Mouse (Mus musculus) stomach, embryonic 14.5 days (tissue): ENCODE data around the gene Wwc2. TPM values are rescaled to one million over a fixed set of nuclear protein-coding genes. Genes with fewer than 3 reads are reported as not detected.

ENCODE experiments used
- ATAC-seq: fragments of 200-750 bp; cut with Nextera tagmentation; 2 replicates; pipeline ENCODE4 v1.8.0; 2017; ENCODE audit warnings: low read depth, moderate TSS enrichment; ENCODE audit not compliant: insufficient number of reproducible peaks, insufficient read depth, low FRiP score
- H3K27ac ChIP-seq: fragments of 300-500 bp; sonication (generic); 2 replicates; pipeline ENCODE4 v1.5.1; 2014; ENCODE audit warnings: mild to moderate bottlenecking, low read length, moderate library complexity, mixed read lengths
- H3K27me3 ChIP-seq: fragments of 300-500 bp; sonication (generic); 2 replicates; pipeline ENCODE4 v1.6.1; 2014; ENCODE audit warnings: low read length, control low read depth, mixed read lengths; ENCODE audit not compliant: control insufficient read depth, insufficient read depth
- H3K36me3 ChIP-seq: fragments of 300-500 bp; sonication (generic); 2 replicates; pipeline ENCODE4 v1.6.1; 2014; ENCODE audit warnings: mild to moderate bottlenecking, control low read depth, low read length, moderate library complexity, mixed read lengths; ENCODE audit not compliant: control insufficient read depth, insufficient read depth
- H3K4me1 ChIP-seq: fragments of 300-500 bp; sonication (generic); 2 replicates; pipeline ENCODE4 v1.6.1; 2014; ENCODE audit warnings: low read length, control low read depth, mixed read lengths; ENCODE audit not compliant: control insufficient read depth, insufficient read depth
- H3K4me2 ChIP-seq: fragments of 300-500 bp; sonication (generic); replicated peaks from 2 replicates; pipeline ENCODE4 v1.6.1; 2014; ENCODE audit warnings: low read depth, low read length, control low read depth
- H3K4me3 ChIP-seq: fragments of 300-500 bp; sonication (generic); 2 replicates; pipeline ENCODE4 v1.5.1; 2014; ENCODE audit warnings: low read depth, low read length, control low read depth
- H3K9ac ChIP-seq: fragments of 300-500 bp; sonication (generic); replicated peaks from 2 replicates; pipeline ENCODE4 v1.6.1; 2014; ENCODE audit warnings: low read depth, mild to moderate bottlenecking, control low read depth, low read length, moderate library complexity, mixed read lengths
- H3K9me3 ChIP-seq: fragments of 300-500 bp; sonication (generic); 2 replicates; pipeline ENCODE4 v1.6.1; 2016; ENCODE audit warnings: low read depth, low read length, control low read depth; ENCODE audit not compliant: control insufficient read depth
- WGBS: fragments of 180-500 bp; shearing (Covaris S2); extraction: QIAGEN DNeasy Blood & Tissue Kit; methylation state at CpG from one replicate; pipeline ENCODE4 v1.1.7; 2014; 5-methylcytosine and 5-hydroxymethylcytosine counted together
- polyA plus RNA-seq: library from polyadenylated mRNA; unstranded; fragments of >200 nt; fragmentation: Nextera tagmentation; extraction: Ambion mirVana; gene quantifications from 2 replicates; pipeline ENCODE4 v1.2.1, GENCODE M21; 2014

The Wwc2 gene
- polyA plus RNA-seq, 1 experiment from 2014 or later = 12.0 TPM

- Histone ChIP-seq H3K9ac (no peak overlapping the region), H3K36me3 (peaks cover 25% of the 10 kb centered on the region), H3K27me3 (no peaks in the 10 kb centered on the region), H3K4me2 (no peak overlapping the region), H3K27ac (no peak overlapping the region), H3K9me3 (no peaks in the 10 kb centered on the region), H3K4me3 (no peak overlapping the region), H3K4me1 (peaks cover 16% of the 10 kb centered on the region)
- ATAC-seq = no peak
- WGBS = 86% methylated on average over 5 of the region's 5 CpGs
These were observed 137.4 kb downstream of the Wwc2 start for GRCm38 (mm10) chr8:47853356-47853755.

GRCm38 (mm10) chr8:47852737-47853136 is 138.0 kb downstream of the Wwc2 start:
- Histone ChIP-seq H3K4me1 (peaks cover 16% of the 10 kb centered on the region), H3K4me3 (no peak overlapping the region), H3K27ac (peak overlapping the region; percentile 87; the same call in 1 of the 2 replicates), H3K27me3 (no peaks in the 10 kb centered on the region), H3K36me3 (peaks cover 29% of the 10 kb centered on the region), H3K9me3 (no peaks in the 10 kb centered on the region), H3K4me2 (peak overlapping the region; percentile 33; the same call in 1 of the 2 replicates), H3K9ac (no peak overlapping the region)
- 82% methylated on average over 5 of the region's 5 CpGs for WGBS
- no peak for ATAC-seq

- H3K4me2 ChIP-seq = peak overlapping the region; percentile 33
- H3K9me3 ChIP-seq = no peaks in the 10 kb centered on the region
- 0 out of 2 replicates have a peak overlapping the region, but pooled peaks have one; percentile 5 for H3K4me3 ChIP-seq
- no peaks in the 10 kb centered on the region for H3K27me3 ChIP-seq
- H3K9ac ChIP-seq = no peak overlapping the region
- H3K27ac ChIP-seq = peak overlapping the region; percentile 87
- peaks cover 16% of the 10 kb centered on the region for H3K4me1 ChIP-seq
- WGBS = 56% methylated on average over 12 of the region's 12 CpGs
- peak; percentile 82; the same call in 1 of the 2 replicates for ATAC-seq
- H3K36me3 ChIP-seq = peaks cover 36% of the 10 kb centered on the region
These were observed 138.8 kb downstream of the Wwc2 start for GRCm38 (mm10) chr8:47851824-47852502.

- H3K36me3 ChIP-seq = peaks cover 23% of the 10 kb centered on the region
- H3K9ac ChIP-seq = no peak overlapping the region
- H3K27me3 ChIP-seq = no peaks in the 10 kb centered on the region
- peaks cover 16% of the 10 kb centered on the region for H3K4me1 ChIP-seq
- 80% methylated on average over 8 of the region's 8 CpGs for WGBS
- ATAC-seq = no peak
- H3K4me2 ChIP-seq = no peak overlapping the region
- H3K27ac ChIP-seq = no peak overlapping the region
- H3K4me3 ChIP-seq = no peak overlapping the region
- H3K9me3 ChIP-seq = no peaks in the 10 kb centered on the region
These were observed 140.9 kb downstream of the Wwc2 start for GRCm38 (mm10) chr8:47849842-47850241.

GRCm38 (mm10) chr8:47847931-47848330 is 142.8 kb downstream of the Wwc2 start:
- Histone ChIP-seq H3K36me3 (peaks cover 24% of the 10 kb centered on the region; the same call in 1 of the 2 replicates), H3K27me3 (no peaks in the 10 kb centered on the region), H3K4me1 (peaks cover 12% of the 10 kb centered on the region), H3K4me3 (no peak overlapping the region), H3K27ac (no peak overlapping the region), H3K4me2 (no peak overlapping the region), H3K9me3 (no peaks in the 10 kb centered on the region), H3K9ac (no peak overlapping the region)
- 94% methylated on average over 6 of the region's 6 CpGs for WGBS
- no peak for ATAC-seq

GRCm38 (mm10) chr8:47847161-47847560 is 143.6 kb downstream of the Wwc2 start:
- peaks cover 5% of the 10 kb centered on the region for H3K4me1 ChIP-seq
- H3K9me3 ChIP-seq = no peaks in the 10 kb centered on the region
- H3K36me3 ChIP-seq = peaks cover 31% of the 10 kb centered on the region
- no peak overlapping the region for H3K9ac ChIP-seq
- no peak for ATAC-seq
- no peak overlapping the region for H3K27ac ChIP-seq
- H3K4me2 ChIP-seq = no peak overlapping the region
- WGBS = 93% methylated on average over 14 of the region's 14 CpGs
- H3K4me3 ChIP-seq = no peak overlapping the region
- H3K27me3 ChIP-seq = no peaks in the 10 kb centered on the region

- WGBS = 83% methylated on average over 13 of the region's 13 CpGs
- H3K9me3 ChIP-seq = no peaks in the 10 kb centered on the region
- no peak overlapping the region for H3K27ac ChIP-seq
- no peak overlapping the region for H3K4me2 ChIP-seq
- H3K27me3 ChIP-seq = no peaks in the 10 kb centered on the region
- H3K36me3 ChIP-seq = peaks cover 37% of the 10 kb centered on the region
- H3K4me1 ChIP-seq = no peaks in the 10 kb centered on the region
- no peak overlapping the region for H3K4me3 ChIP-seq
- no peak overlapping the region for H3K9ac ChIP-seq
- no peak for ATAC-seq
These were observed 144.8 kb downstream of the Wwc2 start for GRCm38 (mm10) chr8:47845956-47846355.

- H3K4me2 ChIP-seq = no peak overlapping the region
- peaks cover 4% of the 10 kb centered on the region; the same call in 1 of the 2 replicates for H3K9me3 ChIP-seq
- no peak overlapping the region for H3K9ac ChIP-seq
- no peaks in the 10 kb centered on the region for H3K4me1 ChIP-seq
- H3K4me3 ChIP-seq = no peak overlapping the region
- H3K36me3 ChIP-seq = peaks cover 41% of the 10 kb centered on the region
- H3K27me3 ChIP-seq = no peaks in the 10 kb centered on the region
- no peak overlapping the region for H3K27ac ChIP-seq
- no peak for ATAC-seq
- 95% methylated on average over 10 of the region's 10 CpGs for WGBS
These were observed 147.1 kb downstream of the Wwc2 start for GRCm38 (mm10) chr8:47843651-47844050.
